Mouse (Mus musculus) liver, embryonic 11.5 days (tissue): Measurements from ENCODE around the gene Igfbp3. TPM values are rescaled to one million over a fixed set of nuclear protein-coding genes. Genes with fewer than 3 reads are reported as not detected.

Source experiments
- ATAC-seq: fragments of 200-750 bp; cut with Nextera tagmentation; replicated peaks from 2 replicates; pipeline ENCODE4 v1.8.0; 2017; ENCODE audit warnings: moderate number of reproducible peaks, mild to moderate bottlenecking, moderate TSS enrichment, moderate library complexity; ENCODE audit not compliant: low FRiP score
- DNase-seq: peaks from one replicate; pipeline ENCODE4 v3.0.0-alpha.2; 2017; ENCODE audit warnings: low spot score
- H3K27ac ChIP-seq: fragments of 300-500 bp; sonication (generic); 2 replicates; pipeline ENCODE4 v1.5.1; 2014; ENCODE audit warnings: mild to moderate bottlenecking, low read depth, low read length, control low read depth
- H3K27me3 ChIP-seq: fragments of 300-500 bp; sonication (generic); replicated peaks from 2 replicates; pipeline ENCODE4 v1.6.1; 2014; ENCODE audit warnings: low read length, mixed read lengths; ENCODE audit not compliant: control insufficient read depth, insufficient read depth
- H3K36me3 ChIP-seq: fragments of 300-500 bp; sonication (generic); 2 replicates; pipeline ENCODE4 v1.6.1; 2014; ENCODE audit warnings: mild to moderate bottlenecking, low read length, moderate library complexity, mixed read lengths; ENCODE audit not compliant: control insufficient read depth, insufficient read depth
- H3K4me1 ChIP-seq: fragments of 300-500 bp; sonication (generic); replicated peaks from 2 replicates; pipeline ENCODE4 v1.6.1; 2014; ENCODE audit warnings: low read length, mixed read lengths; ENCODE audit not compliant: control insufficient read depth, insufficient read depth
- H3K4me2 ChIP-seq: fragments of 300-500 bp; sonication (generic); 2 replicates; pipeline ENCODE4 v1.6.1; 2014; ENCODE audit warnings: mild to moderate bottlenecking, control low read depth, moderate library complexity
- H3K4me3 ChIP-seq: fragments of 300-500 bp; sonication (generic); 2 replicates; pipeline ENCODE4 v1.5.1; 2014; ENCODE audit warnings: low read depth, low read length, control low read depth
- H3K9ac ChIP-seq: fragments of 300-500 bp; sonication (generic); 2 replicates; pipeline ENCODE4 v1.6.1; 2014; ENCODE audit warnings: low read depth, low read length, control low read depth
- H3K9me3 ChIP-seq: fragments of 300-500 bp; sonication (generic); 2 replicates; pipeline ENCODE4 v1.6.1; 2016; ENCODE audit warnings: low read length, inconsistent platforms, mixed read lengths; ENCODE audit not compliant: control insufficient read depth
- WGBS: fragments of 180-500 bp; shearing (Covaris S2); extraction: QIAGEN DNeasy Blood & Tissue Kit; methylation state at CpG from one replicate; pipeline ENCODE4 v1.1.7; 2014; 5-methylcytosine and 5-hydroxymethylcytosine counted together
- polyA plus RNA-seq: library from polyadenylated mRNA; unstranded; fragments of >200 nt; fragmentation: Nextera tagmentation; extraction: Ambion mirVana; gene quantifications from 2 replicates; pipeline ENCODE4 v1.2.1, GENCODE M21; 2014

Igfbp3 gene
- polyA plus RNA-seq, 1 experiment from 2014 or later: 42.1 TPM

- Histone ChIP-seq H3K4me1 (peaks cover 4% of the 10 kb centered on the region; the same call in 1 of the 2 replicates), H3K9me3 (no peaks in the 10 kb centered on the region), H3K4me2 (no peak overlapping the region), H3K4me3 (no peak overlapping the region), H3K27me3 (no peaks in the 10 kb centered on the region), H3K36me3 (no peaks in the 10 kb centered on the region), H3K27ac (no peak overlapping the region), H3K9ac (no peak overlapping the region)
- DNase-seq (no peak), ATAC-seq (no peak)
- WGBS: 78% methylated on average over 4 of the region's 4 CpGs
Measured at GRCm38 (mm10) chr11:7164416-7164815, 49.3 kb downstream of the Igfbp3 start.

- H3K36me3 ChIP-seq: no peaks in the 10 kb centered on the region
- H3K4me2 ChIP-seq: no peak overlapping the region
- DNase-seq: no peak
- 67% methylated on average over 8 of the region's 8 CpGs for WGBS
- no peak for ATAC-seq
- H3K9me3 ChIP-seq: no peaks in the 10 kb centered on the region
- H3K27ac ChIP-seq: no peak overlapping the region
- H3K4me1 ChIP-seq: peaks cover 4% of the 10 kb centered on the region; the same call in 1 of the 2 replicates
- H3K9ac ChIP-seq: no peak overlapping the region
- H3K4me3 ChIP-seq: no peak overlapping the region
- no peaks in the 10 kb centered on the region for H3K27me3 ChIP-seq
Measured at GRCm38 (mm10) chr11:7161502-7162174, 52.1 kb downstream of the Igfbp3 start.

DNA sequence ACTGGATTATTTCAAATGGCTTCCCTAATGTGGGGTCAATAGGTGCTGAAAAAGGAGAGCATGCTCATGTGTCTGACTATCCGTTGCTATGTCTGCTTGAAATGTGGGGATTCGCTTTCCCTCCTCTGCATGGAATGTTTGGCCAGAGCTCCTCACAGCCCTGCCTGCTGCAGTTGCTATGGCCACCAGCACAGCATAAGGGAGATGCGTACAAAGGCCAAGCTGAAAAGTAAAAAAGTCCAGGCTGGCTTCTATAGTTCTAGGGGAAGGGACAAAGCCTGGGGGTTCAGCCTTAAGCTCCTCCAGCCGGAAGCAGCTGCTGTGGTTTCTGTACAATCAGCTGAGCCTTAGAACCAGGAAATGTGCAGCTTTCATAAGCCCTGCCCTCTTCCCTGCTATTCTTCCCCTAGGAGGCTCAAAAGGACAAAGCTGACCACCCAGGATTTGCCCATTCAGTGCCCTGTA lies 53.1 kb downstream of the Igfbp3 start:
- H3K4me1 ChIP-seq: peaks cover 4% of the 10 kb centered on the region; the same call in 1 of the 2 replicates
- no peak overlapping the region; the same call in 1 of the 2 replicates for H3K27ac ChIP-seq
- no peaks in the 10 kb centered on the region for H3K36me3 ChIP-seq
- H3K4me3 ChIP-seq: no peak overlapping the region
- no peak overlapping the region for H3K9ac ChIP-seq
- 42% methylated on average over 4 of the region's 4 CpGs for WGBS
- H3K9me3 ChIP-seq: no peaks in the 10 kb centered on the region
- H3K27me3 ChIP-seq: no peaks in the 10 kb centered on the region
- no peak overlapping the region for H3K4me2 ChIP-seq
- peak; percentile 61 for ATAC-seq
- no peak for DNase-seq

DNA sequence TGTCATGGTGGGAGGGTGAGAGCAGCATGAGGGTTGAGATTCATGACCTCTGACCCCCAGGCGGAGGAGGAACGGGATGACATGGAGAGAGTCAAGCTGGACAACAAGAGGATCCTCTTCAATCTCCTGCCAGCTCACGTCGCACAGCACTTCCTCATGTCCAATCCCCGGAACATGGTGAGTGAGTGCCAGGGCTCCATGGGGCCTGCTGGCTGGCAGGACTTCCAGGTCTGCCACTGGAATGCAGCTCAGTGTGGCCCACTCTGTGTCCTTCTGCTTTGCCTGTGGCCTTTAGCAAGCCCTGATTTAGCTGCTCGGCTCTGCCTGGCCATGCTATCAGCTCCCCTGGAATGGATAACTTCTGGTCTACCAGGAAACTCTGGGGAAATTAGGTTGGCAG lies 53.6 kb downstream of the Igfbp3 start:
- Histone ChIP-seq H3K4me3 (no peak overlapping the region), H3K36me3 (no peaks in the 10 kb centered on the region), H3K4me1 (peaks cover 4% of the 10 kb centered on the region; the same call in 1 of the 2 replicates), H3K9me3 (no peaks in the 10 kb centered on the region), H3K9ac (no peak overlapping the region), H3K4me2 (no peak overlapping the region), H3K27me3 (no peaks in the 10 kb centered on the region), H3K27ac (no peak overlapping the region; the same call in 1 of the 2 replicates)
- WGBS: 66% methylated on average over 6 of the region's 6 CpGs
- DNase-seq: no peak
- ATAC-seq: no peak

DNA sequence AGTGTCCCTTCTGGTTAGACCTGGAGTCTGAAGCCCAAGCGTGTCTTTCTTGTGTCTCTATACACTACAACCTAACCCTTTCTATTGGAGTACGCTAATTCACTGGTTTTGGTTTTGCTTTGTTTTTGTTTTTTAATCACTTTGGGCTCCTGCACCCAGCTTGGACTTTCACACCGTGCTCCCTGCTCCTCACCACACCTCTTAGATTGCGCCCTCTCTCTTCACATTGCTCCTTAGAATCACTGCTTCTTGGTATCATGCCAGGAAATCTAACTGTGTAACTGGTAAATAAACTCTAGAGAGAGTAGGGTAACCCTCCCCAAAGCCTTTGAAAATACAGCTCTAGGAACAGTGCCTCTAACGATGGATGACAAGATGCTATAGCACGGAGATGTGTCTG lies 55.5 kb downstream of the Igfbp3 start:
- H3K9me3 ChIP-seq: no peaks in the 10 kb centered on the region
- no peak for ATAC-seq
- H3K9ac ChIP-seq: no peak overlapping the region
- peaks cover 4% of the 10 kb centered on the region; the same call in 1 of the 2 replicates for H3K4me1 ChIP-seq
- H3K27me3 ChIP-seq: no peaks in the 10 kb centered on the region
- H3K36me3 ChIP-seq: no peaks in the 10 kb centered on the region
- no peak overlapping the region for H3K4me3 ChIP-seq
- no peak overlapping the region for H3K27ac ChIP-seq
- DNase-seq: no peak
- H3K4me2 ChIP-seq: no peak overlapping the region
- 85% methylated on average over 6 of the region's 6 CpGs for WGBS

DNA sequence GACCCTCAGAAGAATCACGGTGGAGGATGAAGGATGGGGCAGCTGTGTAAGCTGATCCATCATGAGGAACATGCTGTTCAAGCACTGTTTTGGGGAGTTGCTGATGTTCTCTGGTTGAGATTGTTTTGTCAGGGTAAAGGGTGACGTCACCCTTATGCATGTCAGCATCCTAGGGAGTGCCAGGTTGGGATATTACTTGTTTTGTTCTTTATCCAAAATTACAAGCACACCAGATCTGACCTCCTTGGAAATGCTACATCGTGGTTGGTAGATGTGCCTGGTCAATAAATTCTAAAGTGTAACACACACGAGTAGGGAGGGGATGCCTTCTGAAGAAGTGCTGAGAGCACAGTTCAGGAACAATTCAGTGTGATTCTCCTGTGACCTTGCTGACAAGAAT lies 57.3 kb downstream of the Igfbp3 start:
- ATAC-seq (no peak), DNase-seq (no peak)
- H3K4me3 ChIP-seq: no peak overlapping the region
- no peak overlapping the region for H3K4me2 ChIP-seq
- WGBS: 56% methylated on average over 4 of the region's 4 CpGs
- no peaks in the 10 kb centered on the region for H3K27me3 ChIP-seq
- peaks cover 4% of the 10 kb centered on the region; the same call in 1 of the 2 replicates for H3K4me1 ChIP-seq
- H3K9me3 ChIP-seq: no peaks in the 10 kb centered on the region
- H3K27ac ChIP-seq: no peak overlapping the region
- no peak overlapping the region for H3K9ac ChIP-seq
- no peaks in the 10 kb centered on the region for H3K36me3 ChIP-seq

Other genes starting within 250 kb of the Igfbp3 start
- 0.73 and 0.99 TPM in 2 replicates for gene Adcy1, start 150.4 kb downstream of the Igfbp3 start, polyA plus RNA-seq
- gene Gm11985, start 25.4 kb downstream of the Igfbp3 start, polyA plus RNA-seq: not detected in 2 replicates
- gene Igfbp1, start 16.1 kb downstream of the Igfbp3 start, polyA plus RNA-seq: 48.2 and 49.9 TPM in 2 replicates